Mouse (Mus musculus) right cerebral cortex, adult 18-20 months (tissue): ENCODE data around the gene Mrpl41.
"Not testable (repeated sequence)": the region's sequence is repeated elsewhere in the genome, so short reads cannot be mapped to it uniquely, and the experiment has no call there.

ENCODE experiments used
- DNase-seq: peaks from one replicate; pipeline ENCODE4 v3.0.0; 2022; ENCODE audit warnings: mixed read lengths

Mrpl41 gene

GRCm38 (mm10) chr2:24974906-24975703 lies at the start of gene Mrpl41:
Gene Mrpl41 (minus strand): TSS chr2:24975098.
- peak; percentile 99 for DNase-seq

- DNase-seq = no peak
Observed at GRCm38 (mm10) chr2:25022678-25023077, 47.8 kb upstream of the Mrpl41 start.

GRCm38 (mm10) chr2:25008250-25008649 lies 33.4 kb upstream of the Mrpl41 start:
- no peak for DNase-seq

GRCm38 (mm10) chr2:25006767-25007166 lies 31.9 kb upstream of the Mrpl41 start:
- no peak for DNase-seq

- DNase-seq = no peak
Observed at GRCm38 (mm10) chr2:25003946-25004786, 29.3 kb upstream of the Mrpl41 start.

GRCm38 (mm10) chr2:25000544-25001235 lies 25.8 kb upstream of the Mrpl41 start:
- DNase-seq = no peak

- no peak for DNase-seq
Observed at GRCm38 (mm10) chr2:24996471-24996870, 21.6 kb upstream of the Mrpl41 start.

GRCm38 (mm10) chr2:24995332-24995731 lies 20.4 kb upstream of the Mrpl41 start:
- peak; percentile 42 for DNase-seq

GRCm38 (mm10) chr2:24987762-24988161 lies 12.9 kb upstream of the Mrpl41 start:
- DNase-seq = no peak

- no peak for DNase-seq
Observed at GRCm38 (mm10) chr2:24976960-24977359, 2.1 kb upstream of the Mrpl41 start.

GRCm38 (mm10) chr2:24975704-24976297 lies 903 bp upstream of the Mrpl41 start, which contains the start of gene Pnpla7:
Gene Pnpla7 (plus strand): TSS chr2:24976033.
- DNase-seq = peak; percentile 81

GRCm38 (mm10) chr2:24974452-24974851 lies 446 bp downstream of the Mrpl41 start:
- not testable (repeated sequence) for DNase-seq

GRCm38 (mm10) chr2:24970386-24970785 lies 4.5 kb downstream of the Mrpl41 start:
- DNase-seq = no peak

- DNase-seq = peak; percentile 92
Observed at GRCm38 (mm10) chr2:24962304-24963000, 12.4 kb downstream of the Mrpl41 start, which contains the start of gene Dph7. Gene Dph7 (plus strand): TSS chr2:24962400.

- no peak for DNase-seq
Observed at GRCm38 (mm10) chr2:24960910-24961309, 14.0 kb downstream of the Mrpl41 start.

GRCm38 (mm10) chr2:24952537-24953055 lies 22.3 kb downstream of the Mrpl41 start:
- no peak for DNase-seq

- DNase-seq = no peak
Observed at GRCm38 (mm10) chr2:24950189-24950535, 24.7 kb downstream of the Mrpl41 start.

GRCm38 (mm10) chr2:24949421-24950188 lies 25.3 kb downstream of the Mrpl41 start, which contains the start of gene Zmynd19:
Gene Zmynd19 (plus strand): TSS chr2:24949792.
- peak; percentile 97 for DNase-seq

- not testable (repeated sequence) for DNase-seq
Observed at GRCm38 (mm10) chr2:24944304-24944703, 30.6 kb downstream of the Mrpl41 start.

- no peak for DNase-seq
Observed at GRCm38 (mm10) chr2:24942092-24942491, 32.8 kb downstream of the Mrpl41 start.
